In genomic region chr5:73319306-73319705, GRCm38 (mm10) we compare ENCODE assay signal across 22 mouse cellular contexts.
"Had no signal": no experiment of that assay in that cellular context is flagged by ENCODE, and none has a peak within 500 bp of the region (broad histone marks: within the 10 kb centered on the region; RNA-seq: fewer than 3 reads in every experiment).

No protein-coding gene starts in this region.

- H3K9ac ChIP-seq: heart, embryonic 13.5 days; heart, embryonic 15.5 days; hindbrain, embryonic 13.5 days; hindbrain, embryonic 15.5 days; limb, embryonic 12.5 days had no signal

- H3K4me1 ChIP-seq: hindbrain, embryonic 13.5 days; hindbrain, embryonic 15.5 days; limb, embryonic 10.5 days; limb, embryonic 12.5 days had no signal

- H3K27me3 ChIP-seq: heart, embryonic 13.5 days; heart, embryonic 15.5 days; hindbrain, embryonic 13.5 days; hindbrain, embryonic 15.5 days; limb, embryonic 12.5 days had no signal

- H3K27ac ChIP-seq: heart, adult 2 months; heart, embryonic 13.5 days; heart, embryonic 15.5 days; hindbrain, embryonic 13.5 days; hindbrain, embryonic 15.5 days; hindbrain, postnatal 0 days; layer of hippocampus, adult 2 months; left cerebral cortex, adult 2 months; limb, embryonic 10.5 days; limb, embryonic 12.5 days had no signal

- H3K4me3 ChIP-seq: heart, adult 2 months; heart, embryonic 13.5 days; heart, embryonic 15.5 days; hindbrain, embryonic 13.5 days; hindbrain, embryonic 15.5 days; layer of hippocampus, adult 2 months; left cerebral cortex, adult 2 months; limb, embryonic 10.5 days; limb, embryonic 12.5 days had no signal

- H3K9me3 ChIP-seq: heart, embryonic 13.5 days; heart, embryonic 15.5 days; hindbrain, embryonic 13.5 days; hindbrain, embryonic 15.5 days; limb, embryonic 10.5 days; limb, embryonic 12.5 days had no signal

- DNase-seq: gastrocnemius, postnatal 36 days; heart, adult 2 months; heart, postnatal 14 days; heart, postnatal 36 days; kidney, adult 18-20 months; kidney, adult 8-10 months; kidney, postnatal 10 days; kidney, postnatal 25 days; kidney, postnatal 4 days; liver had no signal

- ATAC-seq: hindbrain, postnatal 0 days; intestine, embryonic 16.5 days had no signal

- H3K4me2 ChIP-seq: heart, embryonic 11.5 days; heart, embryonic 13.5 days; heart, embryonic 15.5 days; hindbrain, embryonic 13.5 days; hindbrain, embryonic 15.5 days; limb, embryonic 12.5 days; liver, embryonic 11.5 days had no signal
